Mouse (Mus musculus) neutrophil, adult 5-6 weeks (primary cell): ENCODE measurements around the gene Hoxd13. TPM values are rescaled to one million over a fixed set of nuclear protein-coding genes. Genes with fewer than 3 reads are reported as not detected.

Experiments
- ATAC-seq: fragments of 151-379, 151-347 bp; 2 replicates; pipeline ENCODE4 v1.8.0; 2017; ENCODE audit warnings: mild to moderate bottlenecking, moderate TSS enrichment; ENCODE audit not compliant: insufficient number of reproducible peaks, poor library complexity, low FRiP score, severe bottlenecking; ENCODE audit errors: extremely low read depth
- total RNA-seq: library from RNA; stranded (forward); fragments of 200-1000 nt; gene quantifications from 2 replicates; pipeline ENCODE4 v1.2.3, GENCODE M21; 2017

The Hoxd13 gene
- total RNA-seq, 1 experiment from 2014 or later: not detected

DNA sequence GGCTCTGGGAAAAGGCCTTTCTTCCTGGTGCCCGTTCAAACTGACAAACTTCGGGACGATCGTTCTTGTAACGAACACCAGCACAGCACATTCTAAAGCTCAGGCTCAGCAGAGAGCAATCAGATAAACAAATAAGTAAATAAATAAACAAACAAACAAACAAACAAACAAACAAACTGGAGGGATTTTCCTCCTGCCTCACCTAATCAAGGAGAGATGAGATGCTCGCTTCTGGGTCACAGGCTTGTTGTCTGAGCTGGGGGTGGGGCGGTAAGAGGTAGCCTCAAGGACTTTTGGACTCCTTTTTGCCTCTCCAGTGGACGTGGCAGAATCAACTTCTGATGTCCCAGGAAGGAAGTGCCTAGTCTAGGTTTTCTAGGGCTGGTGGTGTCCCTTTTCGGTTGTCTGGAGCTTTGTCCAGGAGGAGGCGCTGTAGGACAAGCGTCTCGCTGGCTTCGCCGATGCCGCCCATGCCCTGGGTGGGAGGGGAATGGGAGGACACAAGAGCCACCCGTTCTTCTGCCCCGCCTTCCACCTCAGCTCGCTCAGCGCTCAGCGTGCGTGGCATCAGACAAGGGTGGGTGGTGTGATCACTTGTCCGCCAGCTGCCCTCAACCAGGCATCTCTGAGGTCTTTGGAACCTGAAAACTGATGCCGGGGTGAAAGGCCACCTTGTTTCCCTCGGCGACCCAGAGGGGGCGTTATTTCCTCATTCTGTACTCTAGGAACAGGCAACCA lies 47.6 kb downstream of the Hoxd13 start:
- ATAC-seq: no peak

DNA sequence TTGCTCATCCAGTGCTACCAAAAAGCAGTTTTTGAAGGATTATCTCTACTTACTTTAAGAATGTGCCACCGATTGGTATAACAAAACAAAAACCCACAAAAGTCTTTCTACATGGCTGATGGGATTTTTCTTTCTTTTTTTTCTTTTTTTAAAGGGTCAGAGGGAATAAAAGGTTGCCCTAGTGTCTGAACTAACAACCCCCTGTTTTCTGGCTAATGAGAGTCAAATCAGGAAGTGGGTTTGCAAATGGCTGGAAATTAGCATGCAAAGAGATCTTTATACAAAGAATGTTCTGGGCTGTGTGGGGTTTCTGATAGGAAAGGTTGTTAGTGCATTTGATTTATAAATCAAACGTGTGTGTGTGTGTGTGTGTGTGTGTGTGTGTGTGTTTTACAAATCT lies 52.3 kb downstream of the Hoxd13 start:
- no peak for ATAC-seq

DNA sequence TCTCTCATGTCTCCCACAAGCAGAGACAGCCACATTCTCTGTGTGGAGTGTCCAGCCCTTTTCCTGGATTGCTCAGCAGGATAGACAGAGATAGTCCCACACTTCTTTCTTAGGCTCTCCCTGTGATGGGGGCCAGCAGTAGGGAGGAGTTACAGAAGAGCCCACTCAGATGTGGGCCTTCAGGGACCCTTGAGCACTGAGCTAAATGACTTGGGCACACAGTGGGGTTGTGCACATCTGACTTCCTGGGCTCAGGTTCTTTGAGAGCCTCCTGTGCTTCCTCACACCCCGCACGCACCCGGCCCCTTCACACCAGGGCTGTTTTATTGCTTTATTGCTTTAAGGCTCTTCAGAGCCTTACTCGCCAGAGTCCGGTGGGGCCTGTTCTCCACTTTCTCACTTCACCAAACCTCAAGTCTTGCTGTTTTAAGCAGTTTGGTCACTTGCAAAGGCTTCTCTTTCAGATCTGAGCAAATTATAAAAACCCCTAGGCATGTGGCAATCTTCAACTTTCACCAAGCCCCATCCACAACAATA lies 52.9 kb downstream of the Hoxd13 start:
- ATAC-seq: no peak

Other genes starting within 250 kb of the Hoxd13 start
- 43.8 and 51.8 TPM in 2 replicates for gene Lnpk, start 88.9 kb upstream of the Hoxd13 start, total RNA-seq
- gene Evx2, start 8.8 kb upstream of the Hoxd13 start, total RNA-seq: not detected in 2 replicates
- not detected in 2 replicates for gene Hoxd12, start 6.7 kb downstream of the Hoxd13 start, total RNA-seq
- gene Hoxd11, start 11.2 kb downstream of the Hoxd13 start, total RNA-seq: not detected in 2 replicates
- gene Hoxd10, start 23.6 kb downstream of the Hoxd13 start, total RNA-seq: not detected in 2 replicates
- not detected in 2 replicates for gene Hoxd9, start 29.4 kb downstream of the Hoxd13 start, total RNA-seq
- not detected in 2 replicates for gene Hoxd8, start 36.3 kb downstream of the Hoxd13 start, total RNA-seq
- gene Hoxd3, start 43.6 kb downstream of the Hoxd13 start, total RNA-seq: not detected in 2 replicates
- not detected in 2 replicates for gene Hoxd4, start 43.6 kb downstream of the Hoxd13 start, total RNA-seq
- gene Gm28230, start 58.4 kb downstream of the Hoxd13 start, total RNA-seq: not detected in 2 replicates
- gene Hoxd1, start 94.7 kb downstream of the Hoxd13 start, total RNA-seq: not detected in 2 replicates
- gene Mtx2, start 157.5 kb downstream of the Hoxd13 start, total RNA-seq: 15.8 and 19.8 TPM in 2 replicates